Mouse (Mus musculus): Measurements from ENCODE around the gene Ccm2l. TPM values are rescaled to one million over a fixed set of nuclear protein-coding genes. Genes with fewer than 3 reads are reported as not detected.

Gene Ccm2l
- total RNA-seq (2021): 1 to 10 TPM; 6.8 to 6.9 TPM
- long read RNA-seq, experiment 1, partial matches to known transcripts: 1 of 10 reads
- long read RNA-seq, experiment 1, other reads (novel, unspliced or antisense): 9 of 10 reads
- long read RNA-seq, experiment 2, partial matches to known transcripts: 0 of 11 reads
- long read RNA-seq, experiment 2, other reads (novel, unspliced or antisense): 11 of 11 reads

GRCm38 (mm10) chr2:153065747-153066508 lies at the start of gene Ccm2l:
Gene Ccm2l (plus strand): TSS chr2:153065955.
- intact Hi-C loops (cut with DNase I): no loop called here
- DNase-seq (ENCODE audit: low spot score in 2 of 2): no peak

- no peak for DNase-seq (ENCODE audit: low spot score in 2 of 2)
- intact Hi-C loops (cut with DNase I): loop anchor here (5.0 kb wide), 2 partner anchors 69 to 104 kb away; partner anchors contain the start of gene Mylk2
These were observed 49.0 kb upstream of the Ccm2l start for GRCm38 (mm10) chr2:153016786-153017185.

GRCm38 (mm10) chr2:153019355-153019754 lies 46.4 kb upstream of the Ccm2l start:
- intact Hi-C loops (cut with DNase I): loop anchor here (5.0 kb wide), 2 partner anchors 72 to 107 kb away; partner anchors contain the start of gene Mylk2
- no peak for DNase-seq (ENCODE audit: low spot score in 2 of 2)

- intact Hi-C loops (cut with DNase I): no loop called here
- DNase-seq (ENCODE audit: low spot score in 2 of 2): no peak
These were observed 44.6 kb upstream of the Ccm2l start for GRCm38 (mm10) chr2:153021163-153021562.

GRCm38 (mm10) chr2:153022855-153023254 lies 42.9 kb upstream of the Ccm2l start:
- intact Hi-C loops (cut with DNase I): no loop called here
- peak in 1 of 2 experiments; percentile 35 for DNase-seq (ENCODE audit: low spot score in 2 of 2)

- intact Hi-C loops (cut with DNase I): no loop called here
- no peak for DNase-seq (ENCODE audit: low spot score in 2 of 2)
These were observed 39.7 kb upstream of the Ccm2l start for GRCm38 (mm10) chr2:153026052-153026451.

- intact Hi-C loops (cut with DNase I): no loop called here
- no peak for DNase-seq (ENCODE audit: low spot score in 2 of 2)
These were observed 38.3 kb upstream of the Ccm2l start for GRCm38 (mm10) chr2:153027501-153027900.

- DNase-seq (ENCODE audit: low spot score in 2 of 2): no peak
- intact Hi-C loops (cut with DNase I): no loop called here
These were observed 35.3 kb upstream of the Ccm2l start for GRCm38 (mm10) chr2:153030422-153030821.

GRCm38 (mm10) chr2:153031126-153032082 lies 34.4 kb upstream of the Ccm2l start, which contains the start of gene Xkr7:
Gene Xkr7 (plus strand): TSS chr2:153031852.
- peak in 1 of 2 experiments; percentile 40 for DNase-seq (ENCODE audit: low spot score in 2 of 2)
- intact Hi-C loops (cut with DNase I): no loop called here

GRCm38 (mm10) chr2:153032083-153032842 lies 33.5 kb upstream of the Ccm2l start:
- peak; percentile 33 to 66 for DNase-seq (ENCODE audit: low spot score in 2 of 2)
- intact Hi-C loops (cut with DNase I): no loop called here

- intact Hi-C loops (cut with DNase I): no loop called here
- DNase-seq (ENCODE audit: low spot score in 2 of 2): peak in 1 of 2 experiments; percentile 26
These were observed 32.8 kb upstream of the Ccm2l start for GRCm38 (mm10) chr2:153032973-153033372.

GRCm38 (mm10) chr2:153033545-153034230 lies 32.1 kb upstream of the Ccm2l start:
- no peak for DNase-seq (ENCODE audit: low spot score in 2 of 2)
- intact Hi-C loops (cut with DNase I): no loop called here

- no peak for DNase-seq (ENCODE audit: low spot score in 2 of 2)
- intact Hi-C loops (cut with DNase I): no loop called here
These were observed 29.1 kb upstream of the Ccm2l start for GRCm38 (mm10) chr2:153036690-153037089.

- intact Hi-C loops (cut with DNase I): no loop called here
- DNase-seq (ENCODE audit: low spot score in 2 of 2): peak; percentile 30 to 40
These were observed 21.9 kb upstream of the Ccm2l start for GRCm38 (mm10) chr2:153043886-153044285.

- intact Hi-C loops (cut with DNase I): no loop called here
- peak; percentile 61 to 70 for DNase-seq (ENCODE audit: low spot score in 2 of 2)
These were observed 19.9 kb upstream of the Ccm2l start for GRCm38 (mm10) chr2:153045884-153046299.

GRCm38 (mm10) chr2:153047828-153048465 lies 17.8 kb upstream of the Ccm2l start:
- peak; percentile 68 to 70 for DNase-seq (ENCODE audit: low spot score in 2 of 2)
- intact Hi-C loops (cut with DNase I): no loop called here

- intact Hi-C loops (cut with DNase I): no loop called here
- DNase-seq (ENCODE audit: low spot score in 2 of 2): no peak
These were observed 16.3 kb upstream of the Ccm2l start for GRCm38 (mm10) chr2:153049288-153049996.
